Mouse (Mus musculus) left cerebral cortex, postnatal 14 days (tissue): ENCODE measurements around the gene Aldh3b3. TPM values are rescaled to one million over a fixed set of nuclear protein-coding genes. Genes with fewer than 3 reads are reported as not detected.
"Not testable (repeated sequence)": the region's sequence is repeated elsewhere in the genome, so short reads cannot be mapped to it uniquely, and the experiment has no call there.

Experiments
- DNase-seq, 2 experiments: peaks; one replicate each; pipeline ENCODE4 v3.0.0; 2021 to 2022; ENCODE audit warnings: low spot score in 2 of 2, mixed read lengths in 1 of 2
- intact Hi-C: fragments of 180-260 bp; cut with DNase I; formaldehyde crosslinking; loops from one replicate; pipeline ENCODE4 v1.15.1; 2025
- total RNA-seq, 2 experiments: library from RNA; stranded (reverse); gene quantifications; 2 replicates each; pipeline ENCODE4 v1.2.3; 2021

Gene Aldh3b3
- total RNA-seq, 2 experiments from 2014 or later, result 0.13 TPM; not detected in 1

DNA sequence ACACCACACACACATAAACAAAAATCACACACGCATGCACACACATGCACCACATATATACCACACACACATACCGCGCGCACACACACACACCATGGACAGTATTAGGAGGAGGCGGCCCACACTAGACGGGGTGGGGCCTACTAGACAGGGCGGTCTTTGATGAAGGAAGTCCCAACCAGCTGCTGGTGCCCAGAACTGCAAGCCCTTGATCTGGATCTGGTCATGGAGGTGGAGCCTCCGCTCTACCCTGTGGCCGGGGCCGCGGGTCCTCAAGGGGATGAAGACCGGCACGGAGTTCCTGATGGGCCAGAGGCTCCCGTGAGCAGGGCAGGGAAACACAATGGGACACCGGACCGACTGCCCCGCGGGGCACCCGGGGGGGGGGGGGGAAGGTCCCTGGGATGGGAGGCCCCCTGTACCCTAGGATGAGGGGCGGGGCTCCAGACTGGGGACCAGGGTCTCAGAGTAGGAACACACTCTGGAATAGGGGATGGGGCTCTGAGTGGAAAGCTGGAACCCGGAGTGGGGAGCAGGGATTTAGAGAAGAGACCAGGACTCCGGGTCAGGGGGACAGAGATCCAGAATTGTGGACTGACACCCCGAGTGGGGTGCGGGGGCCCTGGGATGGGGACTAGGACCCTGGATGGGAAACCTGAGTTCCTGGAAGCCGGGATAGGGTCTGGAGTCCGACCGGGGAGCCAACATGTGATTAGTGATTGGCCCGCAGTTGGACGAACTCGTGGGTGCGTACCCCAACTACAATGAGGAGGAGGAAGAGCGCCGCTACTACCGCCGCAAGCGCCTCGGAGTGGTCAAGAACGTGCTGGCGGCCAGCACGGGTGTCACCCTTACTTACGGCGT, 23.2 kb upstream of the Aldh3b3 start, which contains the start of gene Unc93b1:
Unc93b1 (plus strand) TSS at position 155 of the 864 bp plus-strand sequence.
- DNase-seq, result peak; percentile 31 to 52
- intact Hi-C loops, result no loop called here

GRCm38 (mm10) chr19:3935896-3936850, 22.3 kb upstream of the Aldh3b3 start:
- intact Hi-C loops, result no loop called here
- DNase-seq, result peak; percentile 40 to 50

GRCm38 (mm10) chr19:3942315-3942714, 16.1 kb upstream of the Aldh3b3 start:
- DNase-seq, result no peak
- intact Hi-C loops, result no loop called here

DNA sequence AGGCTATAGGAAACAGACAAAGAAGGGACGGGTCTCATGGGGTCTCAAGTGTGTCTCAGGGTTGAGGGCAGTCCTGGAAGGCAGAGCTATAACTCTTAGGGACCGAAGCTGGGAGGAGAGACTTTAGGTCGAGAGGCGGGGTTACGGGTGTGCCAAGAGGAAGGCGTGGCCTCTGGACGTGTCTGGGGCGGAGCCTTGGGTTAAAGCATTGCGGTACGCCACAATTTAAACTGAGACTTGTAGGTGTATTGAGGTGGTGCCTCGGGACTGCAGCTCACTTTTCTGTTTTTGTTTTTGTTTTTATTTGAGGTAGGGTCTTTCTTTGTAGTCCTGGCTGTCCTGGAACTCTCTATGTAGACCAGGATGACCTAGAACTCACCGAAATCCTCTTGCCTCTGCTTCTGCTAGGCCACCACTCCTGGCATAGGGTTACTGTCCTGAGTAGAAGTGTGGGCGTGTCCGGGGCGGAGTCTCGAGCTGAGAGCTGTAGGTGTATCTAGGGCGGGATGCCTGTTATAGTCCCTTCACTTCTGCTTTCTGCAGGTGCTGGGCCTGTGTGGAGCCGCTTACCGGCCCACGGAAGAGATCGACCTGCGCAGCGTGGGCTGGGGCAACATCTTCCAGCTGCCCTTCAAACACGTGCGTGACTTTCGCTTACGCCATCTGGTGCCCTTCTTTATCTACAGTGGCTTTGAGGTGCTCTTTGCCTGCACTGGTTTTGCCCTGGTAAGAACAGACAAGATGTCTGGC, 15.3 kb upstream of the Aldh3b3 start:
- intact Hi-C loops, result no loop called here

GRCm38 (mm10) chr19:3945872-3946564, 12.4 kb upstream of the Aldh3b3 start:
- intact Hi-C loops, result loop anchor here (1.0 to 2.0 kb wide), 2 partner anchors 35 to 66 kb away; partner anchors contain the start of gene Ndufv1
- no peak for DNase-seq

More for the DNA sequence above, 15.3 kb upstream of the Aldh3b3 start:
- no peak for DNase-seq

DNA sequence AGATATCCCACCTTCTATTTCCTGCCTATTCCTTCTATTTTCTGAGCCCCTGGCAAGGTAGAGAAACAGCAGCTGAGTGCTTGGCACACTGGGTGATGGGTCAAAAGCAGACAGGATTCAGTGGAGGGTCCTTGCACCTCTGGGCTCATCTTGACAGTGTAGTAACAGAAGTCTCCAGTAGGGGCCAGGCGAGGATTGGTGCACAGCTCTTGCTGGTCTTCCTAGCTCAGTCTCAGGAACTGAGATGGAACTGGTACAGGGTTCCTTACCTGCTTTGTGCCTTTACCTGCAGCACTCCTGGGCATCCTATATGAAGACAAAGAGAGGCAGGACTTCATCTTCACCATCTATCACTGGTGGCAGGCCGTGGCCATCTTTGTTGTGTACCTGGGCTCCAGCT, 11.7 kb upstream of the Aldh3b3 start:
- peak; percentile 52 to 81 for DNase-seq
- intact Hi-C loops, result loop anchor here (1.0 to 2.0 kb wide), 2 partner anchors 34 to 66 kb away; partner anchors contain the start of gene Ndufv1

DNA sequence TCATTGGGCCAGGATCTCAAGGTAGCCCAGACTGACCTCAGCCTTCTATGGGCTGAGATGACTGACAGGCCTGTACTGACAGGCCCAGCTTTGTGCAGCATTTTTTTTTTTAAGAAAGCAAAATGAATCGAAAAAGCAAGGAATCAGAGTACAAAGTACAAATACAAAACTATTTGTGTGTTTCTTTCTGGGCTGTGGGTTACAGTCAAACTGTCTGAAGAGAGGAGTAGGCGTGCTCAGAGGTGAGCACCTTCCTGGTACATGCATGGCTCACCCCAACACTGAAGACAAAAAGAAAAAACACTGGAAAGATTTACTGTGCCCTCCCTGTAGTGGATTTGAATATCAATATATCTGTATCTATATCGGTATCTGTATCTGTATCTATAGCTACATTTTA, 10.6 kb upstream of the Aldh3b3 start:
- no peak for DNase-seq
- intact Hi-C loops, result loop anchor here (2.0 kb wide), 1 partner anchor 33 kb away; no protein-coding TSS in a partner anchor

DNA sequence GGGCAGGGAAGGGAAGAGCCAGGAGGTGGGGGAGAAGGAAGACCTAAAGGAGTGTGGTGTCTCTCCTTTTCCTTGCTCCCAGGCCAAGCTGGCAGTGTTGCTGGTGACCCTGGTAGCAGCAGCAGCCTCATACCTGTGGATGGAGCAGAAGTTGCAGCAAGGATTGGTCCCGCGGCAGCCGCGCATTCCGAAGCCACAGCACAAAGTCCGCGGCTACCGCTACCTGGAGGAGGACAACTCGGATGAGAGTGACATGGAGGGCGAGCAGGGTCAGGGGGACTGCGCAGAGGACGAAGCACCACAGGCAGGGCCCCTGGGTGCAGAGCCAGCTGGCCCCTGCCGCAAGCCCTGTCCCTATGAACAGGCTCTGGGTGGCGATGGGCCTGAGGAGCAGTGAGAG, 9.9 kb upstream of the Aldh3b3 start:
- intact Hi-C loops, result no loop called here

DNA sequence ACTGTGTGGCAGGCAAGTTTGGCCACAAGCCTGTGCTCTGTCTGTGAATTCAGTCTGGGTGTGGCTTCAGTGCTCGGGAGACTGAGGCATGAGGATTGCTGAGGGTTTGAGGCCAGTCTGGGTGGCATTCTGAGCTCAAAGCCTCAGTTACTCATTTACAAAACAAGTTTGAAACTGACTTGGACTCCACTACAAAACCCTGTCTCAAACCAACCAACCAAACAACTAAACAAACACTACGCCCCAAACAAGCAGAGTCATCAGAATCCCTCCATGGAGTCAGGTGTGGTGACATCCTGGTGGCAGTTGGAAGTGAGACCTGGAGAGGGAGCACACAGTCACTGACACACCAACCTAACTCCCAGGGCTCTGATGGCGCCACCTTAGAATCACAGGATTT, 8.1 kb upstream of the Aldh3b3 start:
- intact Hi-C loops, result loop anchor here (10.0 kb wide), 1 partner anchor 134 kb away; the partner anchor contains the start of gene Cabp2
- DNase-seq, result no peak

More for the DNA sequence above, 9.9 kb upstream of the Aldh3b3 start:
- DNase-seq, result no peak

DNA sequence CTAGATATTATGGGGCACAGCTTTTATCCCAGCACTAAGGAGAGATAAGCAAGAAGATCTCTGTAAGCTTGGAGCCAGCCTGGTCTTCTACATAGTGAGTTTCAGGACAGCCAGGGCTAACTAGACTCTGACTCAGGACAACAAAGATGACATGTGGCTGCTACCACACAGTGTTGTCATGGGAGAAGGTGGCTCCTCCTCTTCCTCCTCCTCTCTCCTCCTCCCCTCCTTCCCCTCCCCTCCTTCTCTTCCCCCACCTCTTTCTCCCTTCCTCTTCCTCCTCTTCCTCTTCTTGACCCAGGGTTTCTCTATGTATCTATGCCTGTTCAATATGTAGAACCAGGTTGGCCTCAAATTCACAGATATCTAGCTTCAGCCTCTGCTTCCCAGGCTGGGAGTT, 7.0 kb upstream of the Aldh3b3 start:
- DNase-seq, result no peak
- intact Hi-C loops, result loop anchor here (10.0 kb wide), 1 partner anchor 133 kb away; the partner anchor contains the start of gene Cabp2

DNA sequence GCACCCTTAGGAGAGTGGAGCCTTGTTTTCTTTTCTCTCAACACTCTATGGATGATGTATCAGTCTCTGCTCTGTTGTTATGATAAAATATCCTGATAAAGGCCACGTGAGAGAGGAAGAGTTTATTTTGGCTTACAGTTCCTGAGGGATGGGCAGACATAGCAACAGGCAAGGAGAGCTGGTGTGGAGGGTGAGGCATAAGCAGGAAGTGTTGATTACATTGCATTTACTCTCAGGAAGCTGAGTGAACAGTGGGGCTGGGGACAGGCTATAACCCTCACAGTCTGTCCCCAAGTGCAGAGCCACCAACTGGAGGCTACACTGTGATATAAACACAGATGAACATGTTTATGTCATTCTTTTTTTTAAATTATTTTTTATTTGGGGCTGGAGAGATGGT, 6.3 kb upstream of the Aldh3b3 start:
- intact Hi-C loops, result loop anchor here (10.0 kb wide), 1 partner anchor 133 kb away; the partner anchor contains the start of gene Cabp2
- no peak for DNase-seq

DNA sequence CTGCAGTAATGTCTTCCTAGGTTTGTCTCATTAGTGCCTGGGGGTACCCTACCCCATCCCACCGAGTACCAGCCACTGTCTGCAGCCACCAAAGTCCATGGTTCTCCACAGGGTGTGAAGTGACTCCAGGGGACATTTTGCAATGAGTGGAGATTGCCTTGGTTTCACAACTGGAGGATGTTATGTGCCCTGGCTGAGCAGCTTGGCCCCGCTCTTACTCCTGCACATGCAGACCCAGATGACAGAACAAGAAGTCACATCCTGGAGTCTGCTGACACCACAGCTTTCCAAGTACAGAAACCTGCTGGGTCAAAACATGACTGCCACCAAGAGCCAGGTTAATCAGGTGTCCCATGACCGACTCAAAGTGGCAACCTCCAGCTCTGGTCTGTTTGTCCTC, 3.4 kb upstream of the Aldh3b3 start:
- intact Hi-C loops, result loop anchor here (10.0 kb wide), 1 partner anchor 130 kb away; the partner anchor contains the start of gene Cabp2

GRCm38 (mm10) chr19:3955804-3956203, 2.6 kb upstream of the Aldh3b3 start:
- intact Hi-C loops, result loop anchor here (10.0 kb wide), 1 partner anchor 129 kb away; the partner anchor contains the start of gene Cabp2
- DNase-seq, result no peak

More for the DNA sequence above, 3.4 kb upstream of the Aldh3b3 start:
- no peak for DNase-seq

DNA sequence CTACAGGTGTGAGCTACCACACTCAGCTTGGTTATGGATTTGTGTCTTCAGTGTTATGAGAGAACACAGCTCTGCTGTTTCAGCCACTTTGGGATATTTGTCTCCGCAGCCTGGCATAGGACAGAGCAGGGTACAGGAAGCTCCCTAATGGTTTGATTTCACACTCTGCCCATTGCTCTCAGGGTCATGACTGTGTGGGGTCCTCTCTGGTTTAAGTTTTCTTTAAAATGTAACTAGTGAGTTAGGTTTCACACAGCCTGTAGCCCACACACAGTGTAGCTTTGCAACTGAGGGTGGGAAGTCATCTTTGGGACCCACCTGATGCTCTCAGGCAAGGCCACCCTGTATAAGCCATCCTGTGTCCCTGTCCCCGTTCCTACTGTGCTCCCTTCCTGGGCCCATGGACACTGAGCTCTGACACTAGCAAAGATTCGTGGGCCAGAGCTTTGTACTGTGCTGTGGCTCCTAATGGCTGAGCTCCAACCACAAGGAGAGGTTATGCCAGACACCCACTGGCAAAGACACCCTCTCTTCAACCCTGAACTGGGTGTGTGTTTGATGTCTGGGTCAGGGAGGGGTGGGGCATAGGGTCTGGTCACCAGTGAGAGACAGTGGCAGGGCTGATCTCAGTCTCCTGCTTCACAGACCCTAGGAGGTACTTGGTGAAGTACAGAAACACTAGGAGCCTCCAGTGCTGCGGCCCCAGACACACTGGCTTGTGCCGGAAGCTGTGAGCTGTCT, 979 bp upstream of the Aldh3b3 start:
- intact Hi-C loops, result loop anchor here (10.0 kb wide), 1 partner anchor 127 kb away; the partner anchor contains the start of gene Cabp2
- not testable (repeated sequence) for DNase-seq

GRCm38 (mm10) chr19:3959030-3959429, 585 bp downstream of the Aldh3b3 start:
- intact Hi-C loops, result loop anchor here (10.0 kb wide), 1 partner anchor 126 kb away; the partner anchor contains the start of gene Cabp2
- DNase-seq, result no peak

GRCm38 (mm10) chr19:3960211-3960610, 1.8 kb downstream of the Aldh3b3 start:
- no peak for DNase-seq
- intact Hi-C loops, result no loop called here

GRCm38 (mm10) chr19:3961805-3962204, 3.4 kb downstream of the Aldh3b3 start:
- intact Hi-C loops, result not testable (repeated sequence)

More at GRCm38 (mm10) chr19:3961805-3962204, 3.4 kb downstream of the Aldh3b3 start:
- DNase-seq, result not testable (repeated sequence)
